Mouse (Mus musculus) lung, embryonic 16.5 days (tissue): ENCODE results near the gene Kcnh4. TPM values are rescaled to one million over a fixed set of nuclear protein-coding genes. Genes with fewer than 3 reads are reported as not detected.

Experiments used
- ATAC-seq: fragments of 200-750 bp; cut with Nextera tagmentation; 2 replicates; pipeline ENCODE4 v1.8.0; 2017; ENCODE audit warnings: low read depth, mild to moderate bottlenecking, moderate library complexity
- H3K27ac ChIP-seq: fragments of 300-500 bp; sonication (generic); 2 replicates; pipeline ENCODE4 v1.5.1; 2014; ENCODE audit warnings: mild to moderate bottlenecking, control low read depth, low read length
- H3K27me3 ChIP-seq: fragments of 300-500 bp; sonication (generic); 2 replicates; pipeline ENCODE4 v1.6.1; 2014; ENCODE audit warnings: low read depth, low read length, mixed read lengths; ENCODE audit not compliant: control insufficient read depth, insufficient read depth
- H3K36me3 ChIP-seq: fragments of 300-500 bp; sonication (generic); 2 replicates; pipeline ENCODE4 v1.6.1; 2014; ENCODE audit warnings: low read length; ENCODE audit not compliant: control insufficient read depth, insufficient read depth
- H3K4me1 ChIP-seq: fragments of 300-500 bp; sonication (generic); replicated peaks from 2 replicates; pipeline ENCODE4 v1.6.1; 2014; ENCODE audit warnings: low read length, mixed read lengths; ENCODE audit not compliant: control insufficient read depth, insufficient read depth
- H3K4me2 ChIP-seq: fragments of 300-500 bp; sonication (generic); 2 replicates; pipeline ENCODE4 v1.6.1; 2014; ENCODE audit warnings: low read depth, low read length, control low read depth
- H3K4me3 ChIP-seq: fragments of 300-500 bp; sonication (generic); 2 replicates; pipeline ENCODE4 v1.5.1; 2014; ENCODE audit warnings: mild to moderate bottlenecking, low read length, control low read depth
- H3K9ac ChIP-seq: fragments of 300-500 bp; sonication (generic); 2 replicates; pipeline ENCODE4 v1.6.1; 2014; ENCODE audit warnings: low read length, control low read depth
- H3K9me3 ChIP-seq: fragments of 300-500 bp; sonication (generic); 2 replicates; pipeline ENCODE4 v1.6.1; 2016; ENCODE audit warnings: low read length; ENCODE audit not compliant: control insufficient read depth
- WGBS: fragments of 180-500 bp; shearing (Covaris S2); extraction: QIAGEN DNeasy Blood & Tissue Kit; methylation state at CpG from one replicate; pipeline ENCODE4 v1.1.7; 2014; 5-methylcytosine and 5-hydroxymethylcytosine counted together
- polyA plus RNA-seq: library from polyadenylated mRNA; unstranded; fragments of >200 nt; fragmentation: Nextera tagmentation; extraction: Ambion mirVana; gene quantifications from 2 replicates; pipeline ENCODE4 v1.2.1, GENCODE M21; 2015

Kcnh4 gene
- polyA plus RNA-seq, 1 experiment from 2014 or later, result not detected

DNA sequence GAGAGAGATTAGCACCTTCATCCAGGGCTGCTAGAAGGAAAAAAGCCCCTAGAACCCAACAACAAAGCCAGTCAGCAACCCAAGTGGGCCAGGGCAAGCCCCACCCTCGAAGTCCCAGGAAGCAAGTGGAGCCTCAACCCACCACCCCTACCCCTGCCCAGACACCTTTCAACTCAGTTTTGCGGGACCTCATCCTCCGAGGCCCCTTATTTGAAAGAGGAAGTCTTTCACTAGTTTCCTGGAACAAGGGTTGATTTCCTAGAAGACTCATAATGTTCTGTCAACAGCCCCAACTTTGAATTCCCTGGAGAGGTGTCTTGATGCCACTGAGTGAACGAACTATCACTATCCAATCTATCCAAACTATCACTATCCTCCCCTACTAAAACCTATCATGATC, 29.8 kb downstream of the Kcnh4 start:
- no peak for ATAC-seq
- Histone ChIP-seq H3K27ac (no peak overlapping the region), H3K4me1 (peaks cover 7% of the 10 kb centered on the region), H3K36me3 (peaks cover 3% of the 10 kb centered on the region), H3K4me2 (no peak overlapping the region), H3K27me3 (no peaks in the 10 kb centered on the region), H3K9me3 (no peaks in the 10 kb centered on the region), H3K9ac (no peak overlapping the region), H3K4me3 (no peak overlapping the region)
- 75% methylated on average over 4 of the region's 4 CpGs for WGBS

- 81% methylated on average over 6 of the region's 6 CpGs for WGBS
- no peaks in the 10 kb centered on the region for H3K9me3 ChIP-seq
- no peak for ATAC-seq
- no peak overlapping the region for H3K4me3 ChIP-seq
- H3K9ac ChIP-seq, result no peak overlapping the region
- H3K4me2 ChIP-seq, result no peak overlapping the region
- peaks cover 3% of the 10 kb centered on the region for H3K36me3 ChIP-seq
- H3K27ac ChIP-seq, result no peak overlapping the region
- no peaks in the 10 kb centered on the region for H3K27me3 ChIP-seq
- H3K4me1 ChIP-seq, result peaks cover 13% of the 10 kb centered on the region
Observed at GRCm38 (mm10) chr11:100728601-100729000, 31.1 kb downstream of the Kcnh4 start.

- Histone ChIP-seq H3K9me3 (no peaks in the 10 kb centered on the region), H3K4me1 (peaks cover 17% of the 10 kb centered on the region), H3K27me3 (no peaks in the 10 kb centered on the region), H3K4me2 (no peak overlapping the region), H3K36me3 (peaks cover 3% of the 10 kb centered on the region), H3K9ac (no peak overlapping the region), H3K4me3 (no peak overlapping the region), H3K27ac (no peak overlapping the region)
- 94% methylated on average over 3 of the region's 3 CpGs for WGBS
- ATAC-seq, result no peak
Observed at GRCm38 (mm10) chr11:100727201-100727600, 32.5 kb downstream of the Kcnh4 start.

GRCm38 (mm10) chr11:100724919-100725512, 34.7 kb downstream of the Kcnh4 start:
- Histone ChIP-seq H3K4me2 (peak overlapping the region; percentile 5; the same call in 1 of the 2 replicates), H3K4me1 (peaks cover 32% of the 10 kb centered on the region), H3K36me3 (peaks cover 3% of the 10 kb centered on the region), H3K27me3 (no peaks in the 10 kb centered on the region), H3K9ac (0 out of 2 replicates have a peak overlapping the region, but pooled peaks have one; percentile 5), H3K9me3 (no peaks in the 10 kb centered on the region), H3K27ac (peak overlapping the region; percentile 30), H3K4me3 (no peak overlapping the region)
- WGBS, result 15% methylated on average over 5 of the region's 5 CpGs
- peak; percentile 75 for ATAC-seq

- H3K9ac ChIP-seq, result no peak overlapping the region
- no peaks in the 10 kb centered on the region for H3K27me3 ChIP-seq
- no peak overlapping the region for H3K4me2 ChIP-seq
- 43% methylated on average over 2 of the region's 2 CpGs for WGBS
- H3K4me1 ChIP-seq, result peaks cover 32% of the 10 kb centered on the region
- peak overlapping the region; percentile 68 for H3K27ac ChIP-seq
- H3K36me3 ChIP-seq, result peaks cover 9% of the 10 kb centered on the region
- H3K9me3 ChIP-seq, result no peaks in the 10 kb centered on the region
- no peak overlapping the region for H3K4me3 ChIP-seq
- no peak for ATAC-seq
Observed at GRCm38 (mm10) chr11:100722493-100723028, 37.2 kb downstream of the Kcnh4 start.

GRCm38 (mm10) chr11:100721776-100722492, 37.8 kb downstream of the Kcnh4 start:
- no peak for ATAC-seq

GRCm38 (mm10) chr11:100721254-100721653, 38.5 kb downstream of the Kcnh4 start:
- Histone ChIP-seq H3K27me3 (no peaks in the 10 kb centered on the region), H3K9me3 (no peaks in the 10 kb centered on the region), H3K4me1 (peaks cover 32% of the 10 kb centered on the region), H3K9ac (no peak overlapping the region), H3K27ac (peak overlapping the region; percentile 73), H3K36me3 (peaks cover 10% of the 10 kb centered on the region), H3K4me2 (no peak overlapping the region), H3K4me3 (no peak overlapping the region)
- WGBS, result 56% methylated on average over 4 of the region's 4 CpGs
- ATAC-seq, result no peak

More at GRCm38 (mm10) chr11:100721776-100722492, 37.8 kb downstream of the Kcnh4 start:
- H3K9me3 ChIP-seq, result no peaks in the 10 kb centered on the region
- peaks cover 10% of the 10 kb centered on the region for H3K36me3 ChIP-seq
- 58% methylated on average over 8 of the region's 8 CpGs for WGBS
- peak overlapping the region; percentile 68 for H3K27ac ChIP-seq
- H3K4me3 ChIP-seq, result no peak overlapping the region
- H3K9ac ChIP-seq, result no peak overlapping the region
- no peak overlapping the region for H3K4me2 ChIP-seq
- no peaks in the 10 kb centered on the region for H3K27me3 ChIP-seq
- H3K4me1 ChIP-seq, result peaks cover 32% of the 10 kb centered on the region

GRCm38 (mm10) chr11:100720345-100720744, 39.4 kb downstream of the Kcnh4 start:
- WGBS, result 60% methylated on average over 5 of the region's 5 CpGs
- Histone ChIP-seq H3K27ac (peak overlapping the region; percentile 73), H3K36me3 (peaks cover 13% of the 10 kb centered on the region), H3K4me2 (no peak overlapping the region), H3K9ac (peak overlapping the region; percentile 36), H3K9me3 (no peaks in the 10 kb centered on the region), H3K27me3 (no peaks in the 10 kb centered on the region), H3K4me1 (peaks cover 29% of the 10 kb centered on the region), H3K4me3 (no peak overlapping the region)
- ATAC-seq, result no peak

DNA sequence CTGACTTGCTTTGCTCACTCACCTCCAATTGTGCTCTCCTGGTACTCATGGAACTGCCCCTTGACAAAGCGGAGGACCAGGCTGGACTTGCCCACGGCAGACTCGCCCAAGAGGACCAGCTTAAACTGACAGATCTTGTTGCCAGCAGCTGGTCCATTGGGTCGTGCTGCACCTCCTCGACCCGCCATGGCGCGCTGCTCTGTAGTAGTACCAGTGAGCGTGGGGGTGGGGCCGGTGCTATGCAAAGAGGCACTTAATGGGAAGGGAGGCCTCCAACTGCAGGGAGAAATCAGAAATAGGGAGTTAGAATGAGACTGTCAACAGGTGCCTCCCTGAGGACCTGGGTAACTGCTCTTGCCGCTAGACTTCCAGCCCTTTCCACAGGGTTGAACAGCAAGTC, 39.8 kb downstream of the Kcnh4 start:
- H3K36me3 ChIP-seq, result peaks cover 14% of the 10 kb centered on the region
- H3K4me3 ChIP-seq, result no peak overlapping the region
- no peak overlapping the region for H3K4me2 ChIP-seq
- no peaks in the 10 kb centered on the region for H3K9me3 ChIP-seq
- no peaks in the 10 kb centered on the region for H3K27me3 ChIP-seq
- ATAC-seq, result no peak
- no peak overlapping the region for H3K9ac ChIP-seq
- H3K27ac ChIP-seq, result no peak overlapping the region; the same call in 1 of the 2 replicates
- WGBS, result 61% methylated on average over 11 of the region's 11 CpGs
- peaks cover 24% of the 10 kb centered on the region for H3K4me1 ChIP-seq
